Mouse (Mus musculus) brain, embryonic 14.5 days (tissue): ENCODE results near the gene Actl6b. TPM values are rescaled to one million over a fixed set of nuclear protein-coding genes. Genes with fewer than 3 reads are reported as not detected.
A peak's percentile ranks its signal among the peaks of the same experiment; 100 is the strongest.

Experiments used
- DNase-seq: peaks from one replicate; pipeline ENCODE4 v3.0.0-alpha.2; 2011; ENCODE audit warnings: low read depth
- CTCF ChIP-seq: fragments of 200-500 bp; IDR thresholded peaks from 2 replicates; pipeline ENCODE4 v1.5.1; 2012; ENCODE audit warnings: inconsistent platforms, mild to moderate bottlenecking, moderate library complexity, borderline replicate concordance; ENCODE audit not compliant: insufficient read depth, insufficient read length; ENCODE audit errors: extremely low read depth
- POLR2A ChIP-seq: fragments of 200-500 bp; IDR thresholded peaks from 2 replicates; pipeline ENCODE4 v1.6.1; 2012; ENCODE audit warnings: mild to moderate bottlenecking, inconsistent platforms, borderline replicate concordance; ENCODE audit not compliant: poor library complexity, insufficient read depth, insufficient read length, severe bottlenecking; ENCODE audit errors: extremely low read depth
- polyA plus RNA-seq: library from polyadenylated mRNA; depleted of rRNA; stranded (reverse); fragments of >200 nt; gene quantifications from 2 replicates; pipeline ENCODE4 v1.2.3, GENCODE M21; 2012

The Actl6b gene
- polyA plus RNA-seq, 1 experiment: 298 TPM

DNA sequence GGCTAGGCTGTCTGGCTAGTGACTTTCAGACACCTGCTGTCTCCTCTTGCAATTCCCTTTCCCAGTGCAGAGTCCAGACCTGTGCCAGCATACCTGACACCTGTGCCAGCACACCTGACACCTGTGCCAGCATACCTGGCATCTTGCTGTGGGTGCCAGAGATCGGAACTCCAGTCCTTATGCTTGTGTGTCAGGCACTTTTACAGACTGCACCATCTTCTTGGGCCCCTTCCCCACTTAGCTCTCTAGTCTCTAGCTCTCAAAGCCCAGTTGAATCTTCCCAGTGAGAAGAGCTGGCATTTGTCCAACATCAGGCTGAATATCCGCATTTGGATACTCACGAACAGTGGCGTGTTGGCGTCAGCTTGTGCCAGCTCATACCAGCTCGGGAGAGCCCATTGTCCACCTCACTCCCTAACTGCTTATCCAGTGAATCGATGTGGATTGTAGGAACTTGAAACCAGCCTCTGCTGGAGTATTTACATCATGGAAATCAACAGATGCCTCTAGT lies 14.0 kb upstream of the Actl6b start:
- TF ChIP-seq POLR2A: no peak
- peak; percentile 88 for DNase-seq

DNA sequence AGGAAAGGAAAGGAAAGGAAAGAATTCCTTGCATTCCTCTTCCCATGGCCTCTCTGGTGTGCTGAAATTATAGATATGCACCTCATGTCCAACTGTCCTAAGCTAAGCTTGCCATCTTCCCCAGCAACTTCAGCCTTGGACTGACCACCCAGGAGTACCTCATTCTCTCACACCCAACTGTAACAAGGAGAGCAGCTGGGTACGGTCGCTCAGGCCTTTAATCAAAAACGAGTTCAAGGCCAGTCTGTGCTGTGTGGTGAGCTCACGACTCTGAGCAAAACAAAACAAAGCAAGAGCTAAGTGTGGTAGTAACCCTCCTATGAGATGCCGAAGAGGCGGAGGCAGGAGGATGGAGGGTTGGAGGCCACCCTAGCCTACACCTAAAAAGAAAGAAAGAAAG lies 12.3 kb upstream of the Actl6b start:
- TF ChIP-seq CTCF (no peak), POLR2A (no peak)
- no peak for DNase-seq

DNA sequence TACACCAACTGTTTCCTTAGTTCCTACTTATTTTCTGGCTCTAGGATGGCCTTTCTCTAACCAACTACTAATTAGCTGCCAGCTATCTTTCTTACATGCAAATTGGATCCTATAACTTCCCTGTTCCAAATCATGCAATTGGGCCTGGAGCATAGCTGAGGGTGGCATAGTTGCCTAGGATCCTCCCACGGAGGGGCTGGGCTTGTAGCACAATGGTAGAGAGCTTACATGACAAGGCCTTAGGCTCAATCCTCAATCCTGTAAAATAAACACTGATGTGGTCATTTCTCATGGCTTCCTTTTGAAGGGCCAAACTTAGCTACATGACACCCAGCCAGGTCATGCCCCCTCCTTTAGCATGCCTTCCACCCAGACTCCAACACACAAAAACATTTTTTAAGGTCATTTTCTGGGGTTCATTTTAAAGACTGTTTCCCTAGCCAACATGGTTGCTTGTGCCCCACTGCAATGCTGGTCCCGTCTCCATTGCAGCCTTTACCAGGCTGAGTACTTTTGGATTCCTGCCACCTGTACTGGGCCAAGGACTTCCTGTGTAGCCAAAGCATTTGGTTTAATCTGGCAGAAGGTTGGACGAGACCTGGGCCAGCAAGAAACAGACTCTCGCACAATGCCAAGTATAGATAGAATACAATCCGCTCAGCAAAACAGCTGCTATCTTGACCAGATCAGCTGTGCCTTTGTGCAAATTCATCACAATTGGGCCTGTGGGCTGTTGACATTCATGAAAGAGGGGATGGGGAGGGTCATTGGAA lies 11.4 kb upstream of the Actl6b start:
- peak; percentile 73 for DNase-seq
- TF ChIP-seq CTCF (no peak), POLR2A (no peak)

DNA sequence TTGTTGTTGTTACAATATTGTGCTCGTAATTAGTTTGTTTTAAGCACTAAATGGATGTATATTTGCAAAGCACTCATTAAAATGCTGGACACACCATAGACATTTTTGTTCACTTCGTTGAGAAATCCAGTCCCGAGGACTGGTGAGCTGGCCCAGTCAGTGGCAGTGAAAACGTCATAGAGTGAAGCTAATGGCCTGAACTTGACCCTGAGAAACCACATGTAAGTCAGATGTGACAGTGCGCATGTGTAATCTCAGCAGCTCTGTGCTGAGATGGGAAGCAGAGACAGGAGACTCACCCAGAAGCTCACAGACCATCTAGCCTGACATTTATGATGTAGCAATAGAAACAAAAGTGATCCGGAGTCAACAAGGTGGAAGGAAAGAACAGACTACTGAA lies 8.4 kb upstream of the Actl6b start:
- TF ChIP-seq POLR2A (no peak), CTCF (no peak)
- DNase-seq: no peak

DNA sequence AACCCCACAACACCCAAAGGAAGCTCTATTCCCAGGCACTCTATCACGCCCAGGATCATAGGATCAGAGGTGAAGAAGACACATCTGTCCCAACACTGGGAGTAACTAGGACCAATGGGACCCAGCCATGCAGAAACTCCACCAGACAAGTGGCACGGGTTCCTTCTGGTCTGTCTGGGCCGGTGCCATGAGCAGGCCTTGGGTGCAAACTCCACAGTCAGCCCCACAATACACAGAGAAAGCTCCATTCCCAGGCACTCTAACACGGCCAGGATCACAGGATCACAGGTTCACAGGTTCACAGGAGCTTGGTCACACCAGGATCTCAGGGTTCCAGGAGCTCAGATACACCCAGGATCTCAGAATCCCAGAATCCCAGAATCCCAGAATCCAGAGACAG lies 7.7 kb upstream of the Actl6b start:
- TF ChIP-seq POLR2A (no peak), CTCF (no peak)
- DNase-seq: no peak

DNA sequence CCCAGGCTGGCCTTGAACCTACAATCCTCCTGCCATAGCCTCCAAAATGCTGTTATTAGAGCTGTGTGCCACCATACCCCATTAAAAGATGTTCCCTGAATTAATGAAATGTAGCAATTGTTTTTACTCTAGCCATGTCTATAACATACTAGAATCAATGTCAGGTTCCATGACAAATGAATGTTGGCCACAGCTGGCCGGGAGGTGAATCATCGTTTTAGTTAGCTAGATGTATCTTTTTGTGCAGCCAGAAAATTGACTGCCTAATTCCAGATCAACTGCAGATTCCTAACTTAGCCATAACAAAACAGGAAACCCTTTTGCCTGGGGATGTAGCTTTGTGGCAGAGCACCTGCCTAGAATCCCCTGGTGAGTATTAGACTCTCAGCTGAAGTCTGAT lies 3.5 kb upstream of the Actl6b start:
- TF ChIP-seq CTCF (no peak), POLR2A (no peak)
- DNase-seq: no peak

DNA sequence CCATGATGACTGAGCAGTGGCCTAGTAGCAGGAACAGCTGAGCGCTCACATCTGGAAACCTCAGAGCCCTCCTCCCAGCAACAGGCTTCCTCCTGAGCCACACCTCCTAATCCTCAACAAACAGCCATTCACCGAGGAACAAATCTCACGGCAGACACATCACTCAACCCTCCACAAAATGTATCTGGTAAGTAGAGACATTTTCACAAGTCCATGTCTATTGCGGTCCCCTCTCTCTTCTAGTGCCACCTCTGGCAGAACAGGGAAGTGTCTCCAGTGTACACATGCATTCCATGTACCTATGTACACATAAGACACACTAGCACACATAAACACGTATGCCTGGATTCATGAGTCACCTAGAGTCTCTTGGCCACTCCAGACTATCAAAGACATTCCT lies 2.2 kb upstream of the Actl6b start:
- DNase-seq: no peak

DNA sequence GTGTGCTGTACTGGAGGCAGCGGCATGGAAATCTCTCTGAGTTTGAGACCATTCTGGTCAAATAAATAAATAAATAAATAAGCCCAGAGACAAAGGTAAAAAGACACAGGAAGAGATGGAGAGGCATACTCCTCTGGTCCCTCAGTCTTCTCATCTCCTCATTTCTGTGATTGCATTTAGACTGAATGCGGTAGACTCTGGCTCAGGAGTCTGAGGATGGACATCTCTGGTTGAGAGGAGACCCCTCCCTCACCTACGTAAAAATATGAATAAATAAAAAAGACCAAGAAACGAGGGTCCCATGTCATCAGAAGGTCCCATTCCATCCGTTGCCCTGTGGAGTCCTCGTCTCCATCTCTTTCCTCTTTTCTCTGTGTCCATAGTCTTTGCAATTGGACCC lies 317 bp upstream of the Actl6b start:
- DNase-seq: no peak
- no peak for TF ChIP-seq CTCF

More for the DNA sequence above, 2.2 kb upstream of the Actl6b start:
- TF ChIP-seq CTCF (peak; percentile 30; the same call in 1 of the 2 replicates), POLR2A (no peak)

DNA sequence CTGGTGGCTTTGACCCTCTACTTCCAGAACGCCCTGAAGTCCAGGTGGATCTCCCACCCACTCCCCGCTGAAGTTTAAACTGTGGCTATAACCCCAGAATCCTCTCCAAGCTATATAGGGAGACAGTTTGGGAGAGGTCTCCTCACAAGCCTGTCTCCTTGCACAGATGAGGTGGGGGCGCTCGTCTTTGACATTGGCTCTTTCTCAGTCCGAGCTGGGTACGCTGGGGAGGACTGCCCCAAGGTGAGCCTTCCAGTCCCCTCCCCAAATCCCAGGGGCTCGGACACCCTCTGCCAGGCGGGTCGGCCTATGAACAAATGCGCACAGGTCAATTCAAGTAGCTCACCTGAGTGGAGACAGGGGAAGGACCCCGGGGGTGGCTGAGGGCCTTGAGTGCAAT lies 581 bp downstream of the Actl6b start:
- TF ChIP-seq POLR2A: no peak
- TF ChIP-seq CTCF: no peak
- DNase-seq: no peak

DNA sequence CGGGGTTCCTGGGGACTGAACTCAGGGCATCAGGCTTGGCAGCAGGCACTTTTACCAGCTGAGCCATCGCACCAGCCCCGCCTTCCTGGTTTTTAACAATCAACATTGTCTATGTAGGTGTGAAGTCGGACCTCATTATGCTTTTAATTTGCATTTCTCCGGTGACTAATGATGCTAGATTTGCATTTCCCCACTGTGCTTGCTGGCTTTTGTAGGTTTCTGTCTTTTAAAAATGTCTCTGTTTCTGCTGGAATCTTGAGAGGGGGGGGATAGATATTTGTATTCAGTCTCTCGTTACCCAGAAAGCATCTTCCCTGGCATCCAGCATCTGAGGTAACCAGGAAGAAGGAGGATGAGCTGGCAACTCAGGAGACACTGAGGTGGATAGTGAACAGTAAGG lies 8.2 kb downstream of the Actl6b start:
- DNase-seq: no peak

DNA sequence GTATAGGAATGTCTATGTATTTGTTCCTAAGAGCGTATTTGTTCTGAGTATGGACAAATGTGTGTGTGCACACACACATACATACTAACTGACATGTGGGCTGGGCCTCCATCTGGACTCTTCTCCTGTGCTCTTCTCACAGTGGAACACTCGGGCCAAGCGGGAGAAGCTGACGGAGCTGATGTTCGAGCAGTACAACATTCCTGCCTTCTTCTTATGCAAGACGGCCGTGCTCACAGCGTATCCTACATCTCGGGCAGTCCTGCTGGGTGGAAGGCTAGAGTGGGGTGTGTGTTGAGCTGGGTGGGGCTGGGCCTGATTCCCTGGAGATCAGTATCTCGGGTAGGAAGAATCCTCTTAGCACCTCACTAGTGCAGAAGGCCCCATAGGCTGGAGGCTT lies 9.6 kb downstream of the Actl6b start:
- TF ChIP-seq CTCF (no peak), POLR2A (no peak)
- no peak for DNase-seq

More for the DNA sequence above, 8.2 kb downstream of the Actl6b start:
- TF ChIP-seq CTCF (no peak), POLR2A (no peak)

DNA sequence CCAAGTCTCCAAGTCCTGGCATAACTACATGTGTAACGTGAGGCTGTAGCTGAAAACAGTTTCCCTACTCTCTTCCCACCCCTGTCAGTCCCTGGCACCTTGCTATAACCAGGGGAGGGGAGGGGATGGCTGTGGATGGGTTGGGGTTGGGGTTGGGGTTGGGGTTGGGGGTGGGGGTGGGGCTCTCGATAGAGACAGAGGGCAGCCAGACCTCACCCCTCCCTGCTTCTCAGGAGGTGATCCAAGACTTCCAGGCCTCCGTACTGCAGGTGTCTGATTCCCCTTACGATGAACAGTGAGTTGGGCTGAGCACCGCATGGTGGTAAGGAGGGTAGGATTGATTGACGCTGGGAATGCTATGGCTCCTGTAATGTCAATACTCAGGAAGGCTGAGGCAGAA lies 12.4 kb downstream of the Actl6b start:
- TF ChIP-seq CTCF: no peak
- no peak for TF ChIP-seq POLR2A
- DNase-seq: no peak

DNA sequence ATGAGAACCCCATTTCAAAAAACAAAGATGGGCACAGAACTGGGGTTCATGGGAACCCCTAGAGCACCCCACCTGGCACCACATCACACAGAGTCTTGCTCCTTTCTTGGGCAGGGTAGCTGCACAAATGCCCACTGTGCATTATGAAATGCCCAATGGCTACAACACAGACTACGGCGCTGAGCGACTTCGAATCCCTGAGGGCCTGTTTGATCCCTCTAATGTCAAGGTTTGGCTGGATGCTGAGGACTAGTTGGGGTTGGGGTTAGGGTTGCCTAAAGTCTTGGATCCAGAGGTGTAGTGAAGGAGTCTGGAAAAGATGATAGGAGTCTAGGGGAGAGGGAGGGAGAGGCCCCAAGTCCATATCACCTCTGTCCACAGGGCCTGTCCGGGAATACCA lies 13.1 kb downstream of the Actl6b start:
- DNase-seq: no peak
- TF ChIP-seq CTCF (no peak), POLR2A (no peak)

DNA sequence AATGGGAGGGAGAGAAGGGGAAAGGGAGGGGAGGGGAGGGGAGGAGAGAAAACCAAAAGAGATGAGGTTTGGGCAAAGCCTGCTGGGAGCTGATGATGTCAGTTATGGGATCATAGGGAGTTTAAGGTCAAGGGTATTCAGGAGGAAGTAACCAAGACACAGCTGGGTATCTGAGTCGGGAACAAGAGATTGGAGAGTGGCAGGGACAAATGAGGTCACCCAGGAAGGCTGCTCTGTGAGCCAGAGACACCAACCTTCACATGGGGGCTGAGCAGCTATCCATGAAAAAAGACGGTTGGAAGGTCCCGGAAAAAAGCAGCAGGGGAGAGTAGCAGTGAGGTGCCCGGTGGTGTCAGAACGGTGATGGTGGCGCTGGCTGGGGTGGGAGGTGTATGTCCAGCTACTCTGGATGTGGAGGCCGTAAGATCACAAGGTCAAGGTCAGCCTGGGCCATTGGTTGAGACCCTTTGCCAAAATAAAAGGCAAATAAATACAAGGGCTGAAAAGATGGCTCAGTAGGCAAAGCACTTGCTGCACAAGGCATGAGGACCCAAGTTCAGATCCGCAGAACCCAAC lies 15.0 kb downstream of the Actl6b start:
- TF ChIP-seq CTCF (no peak), POLR2A (no peak)
- DNase-seq: no peak

DNA sequence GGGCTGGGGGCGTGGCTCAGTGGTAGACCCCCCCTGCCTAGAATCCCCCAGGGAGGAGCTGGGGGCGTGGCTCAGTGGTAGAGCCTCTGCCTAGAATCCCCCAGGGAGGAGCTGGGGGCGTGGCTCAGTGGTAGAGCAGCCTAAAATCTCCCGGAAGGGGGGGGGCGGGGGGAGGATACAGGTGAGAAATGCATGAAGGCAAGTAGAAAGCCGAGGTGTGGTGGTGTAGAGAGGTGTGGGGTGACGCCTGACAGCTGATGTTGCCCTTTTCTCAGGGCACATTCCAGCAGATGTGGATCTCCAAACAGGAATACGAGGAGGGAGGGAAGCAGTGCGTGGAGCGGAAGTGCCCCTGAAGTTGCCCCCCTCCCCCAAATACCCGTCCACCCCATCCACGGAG lies 15.7 kb downstream of the Actl6b start:
- DNase-seq: no peak
- TF ChIP-seq CTCF (no peak), POLR2A (no peak)

DNA sequence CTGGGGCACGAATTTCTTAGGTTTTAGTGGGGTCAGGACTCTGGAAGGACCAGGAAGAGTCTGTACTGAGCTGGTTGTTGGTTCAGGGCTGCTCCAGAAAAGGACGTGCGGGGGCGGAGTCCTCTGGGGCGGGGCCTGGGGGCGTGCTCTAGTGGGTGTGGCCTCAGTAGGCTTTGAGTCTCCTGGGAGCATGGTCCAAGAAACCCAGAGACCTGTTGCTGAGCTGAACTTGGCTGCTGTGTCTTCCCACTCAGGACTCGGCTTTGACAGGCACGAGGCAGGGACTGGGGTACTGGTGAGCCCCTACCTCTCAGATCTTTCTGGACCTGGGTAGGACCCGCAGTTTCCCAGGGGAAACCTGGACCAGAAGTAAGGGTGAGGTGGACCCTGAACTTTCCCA lies 16.3 kb downstream of the Actl6b start, which contains the start of gene Tfr2:
Gene Tfr2 (plus strand): TSS at position 176 of the 400 bp plus-strand sequence.
- no peak for DNase-seq
- TF ChIP-seq POLR2A: no peak
- no peak for TF ChIP-seq CTCF
